Mouse (Mus musculus) kidney, postnatal 0 days (tissue): ENCODE results near the gene Adprh. TPM values are rescaled to one million over a fixed set of nuclear protein-coding genes. Genes with fewer than 3 reads are reported as not detected.
A peak's percentile ranks its signal among the peaks of the same experiment; 100 is the strongest.
"Not testable (repeated sequence)": the region's sequence is repeated elsewhere in the genome, so short reads cannot be mapped to it uniquely, and the experiment has no call there.

Experiments used
- ATAC-seq: fragments of 200-750 bp; cut with Nextera tagmentation; replicated peaks from 2 replicates; pipeline ENCODE4 v1.8.0; 2017; ENCODE audit warnings: low read depth, moderate number of reproducible peaks, moderate TSS enrichment, moderate library complexity; ENCODE audit not compliant: low FRiP score
- DNase-seq: peaks from one replicate; pipeline ENCODE4 v3.0.0-alpha.2; 2016; ENCODE audit warnings: low spot score
- H3K27ac ChIP-seq: fragments of 300-500 bp; sonication (generic); 2 replicates; pipeline ENCODE4 v1.5.1; 2014; ENCODE audit warnings: mild to moderate bottlenecking
- H3K27me3 ChIP-seq: fragments of 300-500 bp; sonication (generic); 2 replicates; pipeline ENCODE4 v1.6.1; 2014; ENCODE audit warnings: low read length, mixed read lengths; ENCODE audit not compliant: insufficient read depth
- H3K36me3 ChIP-seq: fragments of 300-500 bp; sonication (generic); 2 replicates; pipeline ENCODE4 v1.6.1; 2014; ENCODE audit warnings: low read length, mixed read lengths; ENCODE audit not compliant: insufficient read depth
- H3K4me1 ChIP-seq: fragments of 300-500 bp; sonication (generic); replicated peaks from 2 replicates; pipeline ENCODE4 v1.6.1; 2014; ENCODE audit warnings: antibody characterized with exemption, low read length, mixed read lengths; ENCODE audit not compliant: insufficient read depth
- H3K4me2 ChIP-seq: fragments of 300-500 bp; sonication (generic); 2 replicates; pipeline ENCODE4 v1.6.1; 2014; ENCODE audit warnings: mild to moderate bottlenecking, low read length, moderate library complexity, mixed read lengths
- H3K4me3 ChIP-seq: fragments of 300-500 bp; sonication (generic); replicated peaks from 2 replicates; pipeline ENCODE4 v1.5.1; 2014; ENCODE audit warnings: low read depth, low read length
- H3K9ac ChIP-seq: fragments of 300-500 bp; sonication (generic); 2 replicates; pipeline ENCODE4 v1.6.1; 2014; ENCODE audit warnings: low read depth, low read length
- H3K9me3 ChIP-seq: fragments of 300-500 bp; sonication (generic); replicated peaks from 2 replicates; pipeline ENCODE4 v1.6.1; 2016; ENCODE audit warnings: low read length, inconsistent platforms, mixed read lengths
- CTCF ChIP-seq: IDR thresholded peaks from 2 replicates; pipeline ENCODE4 v1.5.1; 2016; ENCODE audit warnings: antibody characterized with exemption, low read depth, mild to moderate bottlenecking, moderate library complexity
- WGBS: fragments of 180-500 bp; shearing (Covaris S2); extraction: QIAGEN DNeasy Blood & Tissue Kit; methylation state at CpG from one replicate; pipeline ENCODE4 v1.1.7; 2014; 5-methylcytosine and 5-hydroxymethylcytosine counted together
- polyA plus RNA-seq: library from polyadenylated mRNA; unstranded; fragments of >200 nt; fragmentation: Nextera tagmentation; extraction: Ambion mirVana; gene quantifications from 2 replicates; pipeline ENCODE4 v1.2.1, GENCODE M21; 2015

The Adprh gene
- polyA plus RNA-seq, 1 experiment from 2014 or later: 74.6 TPM

DNA sequence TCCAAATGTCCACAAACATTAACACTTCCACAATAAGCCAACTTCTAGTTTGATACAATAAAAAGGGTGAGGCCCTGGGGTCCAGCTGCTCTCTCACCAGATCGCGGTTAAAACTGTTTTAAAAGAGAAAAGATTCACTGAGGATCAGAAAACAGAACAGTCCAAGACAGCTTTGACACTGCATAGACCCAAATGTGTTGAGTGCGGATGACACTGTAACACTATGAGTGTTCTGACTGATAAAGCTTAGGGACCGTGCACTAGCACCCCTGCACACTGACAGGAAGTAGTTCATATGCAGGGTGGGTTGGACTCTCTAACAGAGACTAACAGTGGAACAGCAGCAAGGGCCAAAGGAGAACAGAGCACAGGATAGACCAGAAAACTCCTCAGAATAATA is 1.4 kb upstream of the Adprh start:
- Histone ChIP-seq H3K4me3 (no peak overlapping the region), H3K9me3 (no peaks in the 10 kb centered on the region), H3K9ac (no peak overlapping the region), H3K4me1 (0 out of 2 replicates have a peak, but pooled peaks cover 4% of the 10 kb centered on the region), H3K4me2 (no peak overlapping the region), H3K27me3 (no peaks in the 10 kb centered on the region), H3K36me3 (no peaks in the 10 kb centered on the region), H3K27ac (no peak overlapping the region)
- TF ChIP-seq CTCF: no peak
- WGBS: 92% methylated on average over 4 of the region's 4 CpGs
- no peak for ATAC-seq
- no peak for DNase-seq

- Histone ChIP-seq H3K4me3 (peak overlapping the region; percentile 63), H3K9ac (peak overlapping the region; percentile 89), H3K27ac (peak overlapping the region; percentile 97), H3K4me2 (peak overlapping the region; percentile 90), H3K4me1 (0 out of 2 replicates have a peak, but pooled peaks cover 4% of the 10 kb centered on the region), H3K9me3 (no peaks in the 10 kb centered on the region), H3K27me3 (no peaks in the 10 kb centered on the region), H3K36me3 (0 out of 2 replicates have a peak, but pooled peaks cover under 1% of the 10 kb centered on the region)
- ATAC-seq: no peak
- no peak for TF ChIP-seq CTCF
- WGBS: 20% methylated on average over 3 of the region's 3 CpGs
- DNase-seq: no peak
Observed at GRCm38 (mm10) chr16:38453203-38453553, 675 bp upstream of the Adprh start.

DNA sequence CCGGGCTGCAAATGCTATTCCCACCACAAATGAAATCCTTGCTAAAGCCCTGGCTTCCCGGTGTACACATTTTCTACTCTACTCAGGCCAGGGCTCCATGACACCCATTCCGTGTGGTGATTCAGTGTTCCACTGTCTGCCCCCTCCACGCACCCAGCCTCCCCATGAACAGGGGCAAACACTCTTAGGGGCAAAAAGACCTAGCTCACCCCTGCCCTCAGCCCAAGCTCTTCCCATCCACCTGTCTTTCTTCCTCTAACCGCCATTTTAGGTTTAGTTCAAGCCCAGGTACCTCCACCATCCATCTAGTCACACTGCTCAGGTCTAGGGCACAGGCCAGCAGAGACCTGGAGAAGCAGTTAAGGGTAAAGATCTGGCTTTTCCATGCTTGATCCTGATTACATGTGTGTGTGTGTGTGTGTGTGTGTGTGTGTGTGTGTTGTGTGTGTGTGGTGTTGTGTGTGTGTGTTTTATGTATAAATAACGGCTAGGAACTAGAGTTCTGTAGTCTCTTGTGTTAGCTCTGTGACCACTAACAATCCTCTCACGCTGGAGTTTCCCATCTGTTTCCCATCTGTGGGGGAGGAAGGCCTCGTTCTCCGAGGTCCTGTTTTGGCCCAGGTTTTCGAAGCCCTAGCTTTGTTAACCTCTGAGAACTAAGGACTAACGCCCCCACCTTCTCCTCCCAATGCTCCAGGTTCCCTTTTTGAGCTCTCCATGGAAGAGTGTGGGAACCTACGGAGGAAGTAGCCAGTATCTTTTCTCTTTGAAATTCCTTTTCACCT is 890 bp downstream of the Adprh start:
- H3K4me2 ChIP-seq: peak overlapping the region; percentile 90
- 0 out of 2 replicates have a peak, but pooled peaks cover 4% of the 10 kb centered on the region for H3K4me1 ChIP-seq
- peak; percentile 60 for DNase-seq
- peaks cover 15% of the 10 kb centered on the region for H3K36me3 ChIP-seq
- no peaks in the 10 kb centered on the region for H3K9me3 ChIP-seq
- TF ChIP-seq CTCF: no peak
- H3K27me3 ChIP-seq: no peaks in the 10 kb centered on the region
- peak overlapping the region; percentile 89 for H3K9ac ChIP-seq
- H3K27ac ChIP-seq: peak overlapping the region; percentile 97
- no peak for ATAC-seq
- peak overlapping the region; percentile 63 for H3K4me3 ChIP-seq
- WGBS: 40% methylated on average over 12 of the region's 12 CpGs

GRCm38 (mm10) chr16:38450707-38451106 is 1.8 kb downstream of the Adprh start:
- Histone ChIP-seq H3K9me3 (no peaks in the 10 kb centered on the region), H3K9ac (no peak overlapping the region), H3K27ac (no peak overlapping the region), H3K36me3 (peaks cover 21% of the 10 kb centered on the region), H3K4me1 (0 out of 2 replicates have a peak, but pooled peaks cover 4% of the 10 kb centered on the region), H3K4me2 (no peak overlapping the region), H3K27me3 (no peaks in the 10 kb centered on the region), H3K4me3 (no peak overlapping the region)
- ATAC-seq: no peak
- TF ChIP-seq CTCF: no peak
- 93% methylated on average over 7 of the region's 7 CpGs for WGBS
- no peak for DNase-seq

- H3K9ac ChIP-seq: no peak overlapping the region
- no peak overlapping the region for H3K4me3 ChIP-seq
- no peak overlapping the region for H3K27ac ChIP-seq
- H3K4me1 ChIP-seq: 0 out of 2 replicates have a peak, but pooled peaks cover 4% of the 10 kb centered on the region
- ATAC-seq: no peak
- WGBS: 90% methylated on average over 12 of the region's 12 CpGs
- H3K9me3 ChIP-seq: no peaks in the 10 kb centered on the region
- H3K27me3 ChIP-seq: no peaks in the 10 kb centered on the region
- DNase-seq: no peak
- no peak for TF ChIP-seq CTCF
- H3K4me2 ChIP-seq: no peak overlapping the region
- H3K36me3 ChIP-seq: peaks cover 28% of the 10 kb centered on the region
Observed at GRCm38 (mm10) chr16:38448458-38448857, 4.0 kb downstream of the Adprh start.

DNA sequence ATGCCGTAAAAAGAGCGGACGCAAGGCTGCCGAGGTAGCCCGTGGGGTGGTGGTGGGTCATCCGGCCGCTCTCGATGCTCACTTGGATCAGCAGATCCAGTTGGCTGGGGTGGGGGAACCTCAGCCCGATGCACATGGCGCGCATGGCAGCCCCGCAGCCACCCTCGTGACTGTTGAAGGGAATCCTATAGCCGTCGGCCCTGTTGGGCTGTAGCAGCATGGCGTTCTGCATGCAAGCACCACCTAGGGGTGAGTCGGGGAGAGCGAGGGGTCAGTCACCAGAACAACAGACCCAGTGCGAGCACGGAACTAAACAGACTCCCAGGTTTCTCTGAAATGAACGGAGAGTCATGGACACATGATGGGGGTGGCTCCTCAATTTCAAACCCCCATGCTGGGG is 5.1 kb downstream of the Adprh start:
- no peak; the same call in 1 of the 2 replicates for TF ChIP-seq CTCF
- 0 out of 2 replicates have a peak, but pooled peaks cover 4% of the 10 kb centered on the region for H3K4me1 ChIP-seq
- no peak overlapping the region for H3K4me3 ChIP-seq
- no peak overlapping the region for H3K4me2 ChIP-seq
- peaks cover 28% of the 10 kb centered on the region for H3K36me3 ChIP-seq
- DNase-seq (no peak), ATAC-seq (no peak)
- no peaks in the 10 kb centered on the region for H3K9me3 ChIP-seq
- WGBS: 93% methylated on average over 21 of the region's 21 CpGs
- H3K9ac ChIP-seq: no peak overlapping the region
- no peaks in the 10 kb centered on the region for H3K27me3 ChIP-seq
- no peak overlapping the region for H3K27ac ChIP-seq

DNA sequence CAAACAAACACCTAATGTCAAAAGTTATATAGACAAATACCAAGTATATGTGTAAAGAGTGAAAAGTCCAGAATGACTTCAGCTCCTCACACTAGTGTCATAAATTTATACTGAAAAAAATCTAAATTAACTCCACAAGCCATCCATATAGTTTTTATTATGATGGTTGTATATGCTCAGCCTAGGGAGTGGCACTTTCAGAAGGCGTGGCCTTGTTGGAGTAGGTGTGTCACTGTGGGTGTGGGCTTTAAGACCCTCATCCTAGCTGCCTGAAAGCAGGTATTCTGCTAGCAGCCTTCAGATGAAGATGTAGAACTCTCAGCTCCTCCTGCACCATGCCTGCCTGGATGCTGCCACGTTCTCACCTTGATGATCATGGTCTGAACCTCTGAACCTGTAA is 6.4 kb downstream of the Adprh start:
- DNase-seq, H3K4me2 ChIP-seq, H3K4me1 ChIP-seq, H3K27me3 ChIP-seq, H3K27ac ChIP-seq, H3K4me3 ChIP-seq, H3K9me3 ChIP-seq, H3K9ac ChIP-seq, ATAC-seq: not testable (repeated sequence)
- WGBS: 94% methylated on average over 2 of the region's 2 CpGs
- peaks cover 28% of the 10 kb centered on the region for H3K36me3 ChIP-seq
